Mouse (Mus musculus) subcutaneous adipose tissue, adult 2 months (tissue): ENCODE measurements around the gene Mfsd6. TPM values are rescaled to one million over a fixed set of nuclear protein-coding genes. Genes with fewer than 3 reads are reported as not detected.

Experiments
- polyA plus RNA-seq: library from polyadenylated mRNA; depleted of rRNA; stranded (reverse); fragments of >200 nt; gene quantifications from 2 replicates; pipeline ENCODE4 v1.2.3, GENCODE M21; 2012; ENCODE audit warnings: low replicate concordance; rRNA removed

Mfsd6 gene
- polyA plus RNA-seq = 6.2 and 11.2 TPM in 2 replicates

DNA sequence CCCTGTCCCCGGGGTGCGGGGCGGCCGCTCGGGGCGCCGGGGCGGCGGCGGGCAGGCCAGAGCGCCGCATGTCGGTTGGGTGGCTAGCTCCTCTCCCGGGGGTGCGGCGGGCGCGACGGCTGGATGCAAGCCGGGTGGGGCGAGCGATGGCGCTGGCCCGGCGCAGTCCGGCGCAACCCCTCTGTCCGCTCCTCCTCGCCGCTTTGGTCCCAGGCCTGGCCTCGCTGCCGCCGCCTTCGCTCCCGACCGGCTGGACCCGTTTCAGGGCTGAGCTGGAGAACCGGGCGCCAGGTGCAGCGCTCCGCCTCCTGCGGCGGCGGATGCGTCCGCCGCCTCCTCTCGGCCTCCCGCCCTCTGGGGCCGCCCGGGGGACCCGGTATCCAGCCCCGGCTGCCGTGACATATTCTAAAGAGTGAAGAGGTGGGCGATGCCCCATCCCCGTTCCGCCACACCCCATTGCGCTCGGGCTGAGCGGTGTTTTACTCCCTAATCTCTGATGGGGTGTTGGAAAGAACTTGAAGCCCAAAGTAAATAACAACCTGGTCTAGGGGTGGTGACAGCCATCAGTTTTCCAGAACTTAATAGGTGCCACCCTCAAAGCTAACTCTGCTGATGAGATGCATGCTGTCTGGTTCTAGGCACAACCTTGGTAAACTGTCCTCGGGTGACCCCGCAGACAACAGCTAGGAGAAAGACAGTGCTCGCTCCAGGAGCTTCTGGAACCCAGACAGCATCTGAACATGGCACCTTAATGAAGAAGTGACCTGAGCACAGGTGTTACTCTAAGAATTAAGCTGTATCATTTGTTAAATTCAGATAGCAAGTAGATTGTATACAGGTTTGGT, at the start of gene Mfsd6:
Gene Mfsd6 (minus strand): TSS at position 407 of the 845 bp plus-strand sequence.

DNA sequence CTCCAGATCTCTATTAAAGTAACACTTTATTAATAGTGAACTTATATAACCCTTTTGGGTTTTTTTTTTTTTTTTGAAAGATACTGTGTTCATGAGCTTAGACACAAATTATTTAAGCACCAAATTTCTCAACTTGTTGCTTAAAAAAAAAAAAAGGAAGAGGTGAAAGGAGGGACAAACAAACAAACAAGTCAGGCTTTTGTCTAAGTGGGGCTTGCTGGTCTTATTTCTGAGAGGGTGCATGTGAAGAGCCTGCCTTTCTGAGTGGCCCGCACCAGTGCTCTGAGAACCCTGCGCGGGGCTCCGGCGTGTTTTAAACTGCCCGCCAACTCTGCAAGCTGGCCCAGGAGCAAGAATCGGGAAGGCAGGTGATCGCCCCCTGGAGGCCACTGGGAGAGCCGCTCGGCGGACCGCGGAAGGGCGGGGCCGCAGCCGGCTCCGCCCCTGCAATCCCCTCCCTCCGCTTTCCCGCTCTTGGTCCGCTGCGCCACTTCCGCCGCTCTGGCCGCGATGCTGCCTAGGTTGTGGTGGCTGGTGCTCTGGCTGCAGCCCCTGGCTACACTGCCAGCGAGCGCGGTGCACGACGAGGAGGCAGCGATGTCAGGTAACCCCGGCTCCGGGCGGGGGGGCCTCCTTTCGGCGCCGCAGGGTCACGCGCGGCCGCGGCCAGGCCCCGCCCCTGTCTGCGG, 96.9 kb downstream of the Mfsd6 start, which contains the start of gene Nemp2:
Gene Nemp2 (plus strand): TSS at position 456 of the 689 bp plus-strand sequence.

Other genes with a start within 250 kb of the Mfsd6 start
- gene Nab1, start 226.8 kb downstream of the Mfsd6 start, polyA plus RNA-seq = 17.0 and 18.6 TPM in 2 replicates
- gene Nemp2, start 96.8 kb downstream of the Mfsd6 start, polyA plus RNA-seq = 5.5 and 10.0 TPM in 2 replicates
- 14.9 and 22.5 TPM in 2 replicates for gene Inpp1, start 90.2 kb upstream of the Mfsd6 start, polyA plus RNA-seq
- gene Hibch, start 117.5 kb upstream of the Mfsd6 start, polyA plus RNA-seq = 71.9 and 165 TPM in 2 replicates